Mouse (Mus musculus): ENCODE measurements around the gene Aff3. TPM values are rescaled to one million over a fixed set of nuclear protein-coding genes. Genes with fewer than 3 reads are reported as not detected.

Aff3 gene
- total RNA-seq, 2 experiments from 2014 or later = 3.4 to 3.7 TPM

DNA sequence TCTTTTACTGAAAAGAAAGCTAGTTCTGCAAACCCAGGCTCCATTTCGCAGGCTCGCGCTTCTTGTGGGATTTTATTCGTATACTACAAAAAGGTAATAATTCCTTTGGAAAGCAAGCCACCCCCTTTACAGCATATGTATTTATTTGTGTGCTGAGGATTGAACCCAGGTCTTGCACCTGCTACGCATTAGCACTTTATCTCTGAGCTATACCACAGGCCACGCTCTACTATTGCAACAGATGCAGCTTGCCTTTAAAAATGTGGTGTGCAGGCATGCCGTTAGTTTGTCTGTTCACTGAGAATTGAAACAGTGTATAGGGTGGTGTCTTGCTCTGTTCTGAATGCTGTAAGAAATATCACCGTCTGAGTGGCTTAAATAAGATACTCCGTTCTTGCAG, 426.9 kb downstream of the Aff3 start:
- no peak for DNase-seq
- intact Hi-C loops (cut with DNase I; ENCODE audit: low total_unique reads) = no loop called here

DNA sequence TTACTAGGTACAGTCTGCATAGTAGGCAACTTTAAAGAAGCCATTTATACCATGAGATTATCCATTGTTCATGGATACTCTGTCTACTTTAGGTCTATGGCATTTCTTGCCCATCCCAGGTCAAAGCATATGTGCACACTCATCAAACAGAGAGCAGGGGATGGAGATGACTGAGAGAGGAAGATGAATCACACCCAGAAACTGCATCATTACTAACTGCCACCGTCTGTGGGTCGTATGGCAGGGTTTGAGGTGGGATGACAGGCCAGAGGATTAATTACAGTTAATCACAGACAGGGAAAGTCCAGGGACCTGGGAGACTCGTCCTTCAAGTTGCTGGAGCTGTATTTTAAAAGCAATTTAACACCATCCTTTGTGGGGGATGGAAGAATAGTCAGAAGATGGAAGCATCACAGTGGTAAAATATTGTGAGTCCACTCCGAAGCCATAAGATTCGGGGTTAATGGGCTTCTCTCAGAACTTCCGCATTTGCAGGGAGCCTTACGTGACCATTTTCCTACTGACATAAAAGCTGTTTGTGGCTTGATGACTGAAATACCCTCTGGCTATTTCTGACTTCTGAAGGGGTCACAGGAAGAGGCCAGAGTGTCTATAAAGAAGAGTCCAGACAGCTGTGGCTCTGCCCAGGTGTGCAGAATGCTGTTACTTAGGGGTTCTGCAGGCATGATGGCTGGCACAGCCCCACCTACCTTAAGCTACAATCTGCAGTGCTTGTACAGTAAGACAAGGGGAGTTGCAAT, 427.5 kb downstream of the Aff3 start:
- DNase-seq = no peak
- intact Hi-C loops (cut with DNase I; ENCODE audit: low total_unique reads) = no loop called here

DNA sequence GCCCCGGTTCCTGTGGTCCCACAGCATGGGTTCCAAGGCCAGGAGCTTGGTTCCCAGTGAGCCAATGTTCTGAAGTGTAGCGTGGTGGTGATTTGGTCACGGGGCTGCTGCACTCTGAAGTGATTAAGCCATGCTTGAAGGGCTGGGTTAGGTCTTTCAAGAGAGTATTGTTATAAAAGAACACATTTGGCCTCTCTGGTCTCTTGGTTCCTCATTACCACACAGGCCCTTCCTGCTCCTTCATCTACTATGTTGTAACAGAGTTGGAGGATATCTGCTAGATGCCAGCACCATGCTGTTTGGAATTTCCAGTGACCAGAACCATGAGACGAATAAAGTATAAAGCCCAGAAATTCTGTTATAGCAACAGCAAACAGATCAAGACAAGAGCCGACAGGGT, 431.6 kb downstream of the Aff3 start:
- intact Hi-C loops (cut with DNase I; ENCODE audit: low total_unique reads) = no loop called here
- no peak for DNase-seq

DNA sequence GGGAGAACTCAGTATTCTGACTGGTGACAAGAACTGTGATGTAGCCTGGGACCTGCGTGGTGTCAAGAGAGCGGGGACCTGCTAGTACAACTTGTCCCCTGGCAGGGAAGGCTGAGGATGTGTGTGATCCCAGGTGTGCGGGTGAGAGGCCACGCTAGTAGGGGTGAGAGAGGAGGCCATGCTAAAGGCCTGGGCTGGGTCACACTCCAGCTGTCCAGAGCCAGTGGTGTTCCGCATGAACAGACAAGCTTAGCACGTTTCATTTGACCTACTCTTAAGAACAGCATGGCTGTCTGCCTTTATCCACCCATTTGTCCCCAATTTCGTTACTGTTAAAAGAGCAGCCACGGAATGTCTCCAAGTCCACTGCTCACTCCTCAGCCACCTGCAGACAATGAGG, 434.7 kb downstream of the Aff3 start:
- no peak for DNase-seq
- intact Hi-C loops (cut with DNase I; ENCODE audit: low total_unique reads) = no loop called here

DNA sequence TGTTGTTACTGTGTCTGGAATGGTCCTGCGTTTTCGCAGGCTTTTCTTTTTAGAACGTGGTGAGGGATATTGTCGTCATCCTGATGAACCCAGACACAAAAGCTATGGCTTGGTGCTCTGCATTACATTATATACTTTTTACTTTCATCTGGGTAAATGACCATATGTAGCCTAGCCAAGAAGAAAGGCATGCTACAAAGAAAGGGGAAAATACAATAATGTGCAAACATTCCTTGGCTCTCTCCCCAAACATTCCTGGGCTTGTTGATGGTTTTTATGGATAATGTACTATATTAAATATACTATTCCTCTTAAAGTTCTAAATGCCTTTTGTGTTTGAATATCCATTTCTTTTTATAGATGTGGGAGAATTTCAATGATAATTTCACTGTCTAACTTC, 435.9 kb downstream of the Aff3 start:
- intact Hi-C loops (cut with DNase I; ENCODE audit: low total_unique reads) = no loop called here
- DNase-seq = no peak

DNA sequence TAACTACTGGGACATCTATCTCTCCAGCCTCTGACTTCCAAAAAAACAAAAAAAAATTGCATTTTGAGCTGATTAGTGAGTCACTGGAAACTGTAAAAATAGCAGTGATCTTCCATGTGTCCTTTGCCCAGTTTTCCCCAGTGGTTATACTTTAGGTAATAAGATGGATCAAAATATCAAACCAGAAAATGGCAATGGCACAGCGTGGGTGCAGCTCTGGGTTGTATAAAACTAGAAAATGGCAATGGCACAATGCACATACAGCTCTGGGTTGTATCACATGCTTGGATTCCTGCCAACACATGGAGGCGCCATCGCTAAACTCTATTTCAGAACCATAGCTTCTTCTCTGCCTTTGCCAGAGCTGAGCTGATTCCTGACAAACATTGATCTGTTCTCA, 439.6 kb downstream of the Aff3 start:
- DNase-seq = no peak
- intact Hi-C loops (cut with DNase I; ENCODE audit: low total_unique reads) = no loop called here

DNA sequence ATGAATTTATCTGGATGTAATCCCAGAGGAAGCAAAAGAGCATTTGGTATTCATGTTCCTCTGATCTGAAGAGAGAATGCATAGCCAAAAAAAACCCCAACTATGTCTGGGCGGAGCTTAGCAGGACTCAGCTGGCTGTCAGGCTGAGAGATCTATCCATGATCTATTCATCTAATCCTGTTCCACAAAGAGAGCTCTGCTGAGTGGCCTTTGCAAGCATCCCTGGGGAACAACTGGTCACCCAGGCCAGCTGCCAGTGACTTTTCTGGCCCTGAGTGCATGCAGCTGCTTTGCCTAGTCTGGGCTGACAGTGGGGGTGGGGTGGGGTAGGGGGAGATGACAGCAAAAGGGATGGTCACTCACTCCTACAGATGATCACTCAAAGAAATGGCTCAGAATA, 442.6 kb downstream of the Aff3 start:
- peak; percentile 74 for DNase-seq
- intact Hi-C loops (cut with DNase I; ENCODE audit: low total_unique reads) = no loop called here

DNA sequence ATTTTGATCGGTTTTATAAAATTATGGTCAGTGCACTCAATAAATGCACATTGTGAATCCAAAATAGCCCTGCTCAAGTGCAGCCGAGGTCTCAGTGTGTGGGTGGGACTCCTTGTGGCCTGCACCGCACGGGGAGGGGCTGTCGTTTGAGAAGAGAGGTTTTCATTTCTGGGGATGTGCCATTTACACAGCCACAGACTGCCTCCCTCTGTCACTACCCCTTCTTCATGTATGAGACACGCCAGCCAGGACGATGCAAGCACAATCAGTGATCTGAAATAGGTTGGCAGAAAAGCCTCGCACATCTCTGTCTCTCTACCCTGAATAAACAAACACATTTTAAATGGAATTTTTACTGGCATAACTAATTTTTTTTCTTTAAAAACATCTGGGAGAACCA, 443.3 kb downstream of the Aff3 start:
- intact Hi-C loops (cut with DNase I; ENCODE audit: low total_unique reads) = no loop called here

DNA sequence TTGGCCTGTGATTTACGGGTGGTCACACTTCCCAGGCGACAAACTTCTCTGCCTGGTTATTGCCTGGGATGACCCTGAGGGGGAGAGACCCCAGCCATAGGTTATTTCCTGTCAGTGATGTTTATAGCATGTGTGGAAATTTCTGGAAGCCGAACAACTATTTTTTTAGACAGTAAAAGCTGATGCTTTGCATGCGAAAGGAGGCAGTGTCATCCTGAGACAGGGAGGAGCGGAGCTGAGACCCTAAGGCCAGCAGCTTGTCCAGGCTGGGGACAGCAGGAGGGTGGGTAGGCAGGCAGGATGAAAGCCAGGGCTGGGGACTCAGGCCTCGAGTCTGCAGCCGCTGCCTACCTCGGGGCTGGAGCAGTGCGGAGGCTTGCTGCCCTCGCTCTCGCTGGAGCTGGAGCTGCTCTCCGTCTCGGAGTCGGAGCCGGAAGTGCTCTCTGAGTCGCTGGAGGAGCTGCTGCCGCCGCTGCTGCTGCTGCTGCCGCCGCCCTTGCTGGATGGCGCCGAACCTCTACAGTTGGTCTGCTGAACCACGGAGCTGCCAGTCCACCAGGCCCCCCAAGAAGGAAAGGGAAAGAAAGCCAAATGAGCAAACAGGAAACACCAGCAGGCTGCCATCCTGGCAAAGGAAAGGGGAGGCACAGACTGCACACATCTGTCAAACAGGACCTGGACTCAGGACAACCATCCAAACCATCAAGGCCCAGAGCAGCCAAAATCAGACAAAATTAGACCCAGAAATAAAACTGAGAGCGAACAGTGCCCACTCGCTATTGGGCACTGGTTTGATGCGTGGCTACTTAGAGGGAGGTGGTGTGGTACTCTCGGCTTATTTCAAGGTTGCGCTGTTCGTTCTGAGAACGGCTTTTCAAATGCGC, 446.6 kb downstream of the Aff3 start:
- DNase-seq = peak; percentile 50
- intact Hi-C loops (cut with DNase I; ENCODE audit: low total_unique reads) = no loop called here

More for the DNA sequence above, 443.3 kb downstream of the Aff3 start:
- DNase-seq = no peak

DNA sequence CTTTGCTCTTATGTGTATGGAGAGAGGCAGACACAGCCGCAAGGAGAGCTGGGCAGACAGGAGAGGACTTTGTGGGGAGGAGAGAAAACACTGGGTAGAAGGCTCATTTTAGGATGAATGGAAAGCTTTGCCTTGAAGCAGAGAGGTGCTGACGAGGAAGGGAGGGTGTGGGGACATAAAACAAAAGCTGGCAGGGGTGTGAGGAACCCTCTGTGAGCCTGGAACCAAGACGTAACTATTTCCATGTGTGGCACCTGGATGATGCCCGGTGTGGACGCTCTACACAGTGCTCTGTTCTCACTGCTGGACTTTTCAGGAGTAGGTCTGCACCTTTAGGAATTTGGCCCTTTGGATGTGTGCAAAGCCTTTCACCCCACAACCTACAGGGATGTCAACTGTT, 447.7 kb downstream of the Aff3 start:
- intact Hi-C loops (cut with DNase I; ENCODE audit: low total_unique reads) = no loop called here
- no peak for DNase-seq

DNA sequence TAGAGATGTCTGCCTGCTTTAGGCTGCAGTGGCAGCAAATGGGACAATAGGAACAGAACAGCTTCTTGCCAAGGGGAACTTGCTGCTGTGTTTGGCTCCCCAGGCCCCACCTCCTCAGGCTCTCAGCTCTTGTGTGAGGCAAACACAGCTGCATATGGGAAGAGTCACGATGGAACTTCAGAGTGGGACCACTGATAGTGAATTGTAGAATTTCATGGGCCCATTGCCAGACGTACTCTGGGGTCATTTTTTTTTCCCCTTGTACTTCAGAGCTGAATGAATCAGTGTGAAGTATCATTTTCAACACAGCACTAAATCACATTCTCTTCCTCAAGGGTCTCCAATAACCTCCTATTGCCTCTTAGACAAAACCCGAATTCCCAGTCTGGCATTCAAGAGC, 451.4 kb downstream of the Aff3 start:
- intact Hi-C loops (cut with DNase I; ENCODE audit: low total_unique reads) = no loop called here
- DNase-seq = no peak

DNA sequence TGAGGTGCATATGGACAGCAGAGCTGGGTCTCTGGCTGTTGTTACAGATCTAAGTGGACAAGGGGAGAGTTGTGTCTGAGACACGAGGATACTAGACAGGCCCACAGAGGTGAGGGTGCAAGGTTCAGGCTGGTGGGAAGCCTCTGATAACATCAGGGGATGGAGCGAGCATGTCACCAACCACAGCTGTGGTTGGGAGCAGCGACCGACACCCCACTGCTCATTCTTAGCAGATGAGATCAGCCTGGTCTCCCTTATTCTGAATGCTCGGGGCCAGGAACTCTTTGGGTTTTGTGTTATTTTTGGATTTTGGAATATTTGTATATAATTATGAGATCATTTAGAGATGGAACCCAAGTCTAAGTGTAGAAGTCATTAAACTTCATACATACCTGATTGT, 452.4 kb downstream of the Aff3 start:
- no peak for DNase-seq
- intact Hi-C loops (cut with DNase I; ENCODE audit: low total_unique reads) = no loop called here

DNA sequence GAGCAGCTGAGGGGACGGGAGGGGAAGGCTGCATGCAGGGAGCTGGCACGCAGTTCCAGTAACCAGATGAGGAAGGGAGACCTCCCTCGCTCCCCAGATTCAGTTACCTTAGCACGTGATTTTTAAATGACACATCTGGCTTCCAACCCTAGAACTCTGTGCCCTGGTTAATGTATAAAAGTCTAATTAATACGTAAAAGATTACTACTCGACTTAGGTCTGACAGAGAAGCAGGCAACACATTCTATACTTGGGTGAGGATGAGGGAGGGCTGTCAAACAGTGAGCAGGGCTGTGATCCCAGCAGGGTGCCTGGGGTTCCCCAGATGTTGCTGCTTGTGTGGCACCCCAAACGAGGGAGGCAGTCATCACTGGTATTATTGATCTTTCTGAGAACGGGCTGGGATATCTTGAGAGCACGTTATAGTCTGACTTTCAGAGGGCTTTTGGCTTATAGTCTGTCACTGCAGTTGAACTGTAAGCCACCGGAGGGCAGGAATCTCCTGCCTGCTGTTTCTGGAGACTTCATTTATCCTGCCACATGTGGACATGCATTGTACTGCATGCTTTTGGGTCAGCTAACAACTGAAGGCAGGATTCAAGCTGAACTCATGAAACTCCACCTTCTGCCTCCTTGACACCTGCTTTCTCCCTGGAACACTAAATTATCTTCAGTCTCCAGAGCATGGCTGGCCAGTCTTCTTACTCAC, 462.1 kb downstream of the Aff3 start:
- intact Hi-C loops (cut with DNase I; ENCODE audit: low total_unique reads) = loop anchor here (10.0 kb wide), 1 partner anchor 182 kb away; no protein-coding TSS in a partner anchor
- peak; percentile 49 for DNase-seq

DNA sequence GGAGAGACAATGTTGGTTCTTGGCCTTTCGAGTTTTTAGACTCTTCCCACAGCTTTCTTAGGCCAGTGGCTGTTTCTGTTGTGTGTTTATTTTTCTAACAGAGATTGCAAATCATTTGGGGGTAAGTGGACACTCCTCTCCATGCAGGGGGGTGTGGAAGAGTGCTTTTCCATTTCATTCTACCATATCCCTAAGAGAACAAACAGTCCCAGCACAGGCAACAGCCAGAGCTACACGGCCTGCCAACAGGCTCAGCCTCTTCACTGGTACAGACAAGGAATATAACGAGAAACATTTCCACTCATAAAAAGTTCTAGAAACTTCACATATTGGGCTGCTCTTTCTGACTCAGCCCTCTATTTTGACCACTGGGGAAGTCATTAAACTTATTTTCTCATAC, 463.0 kb downstream of the Aff3 start:
- intact Hi-C loops (cut with DNase I; ENCODE audit: low total_unique reads) = loop anchor here (10.0 kb wide), 1 partner anchor 183 kb away; no protein-coding TSS in a partner anchor
- DNase-seq = no peak

DNA sequence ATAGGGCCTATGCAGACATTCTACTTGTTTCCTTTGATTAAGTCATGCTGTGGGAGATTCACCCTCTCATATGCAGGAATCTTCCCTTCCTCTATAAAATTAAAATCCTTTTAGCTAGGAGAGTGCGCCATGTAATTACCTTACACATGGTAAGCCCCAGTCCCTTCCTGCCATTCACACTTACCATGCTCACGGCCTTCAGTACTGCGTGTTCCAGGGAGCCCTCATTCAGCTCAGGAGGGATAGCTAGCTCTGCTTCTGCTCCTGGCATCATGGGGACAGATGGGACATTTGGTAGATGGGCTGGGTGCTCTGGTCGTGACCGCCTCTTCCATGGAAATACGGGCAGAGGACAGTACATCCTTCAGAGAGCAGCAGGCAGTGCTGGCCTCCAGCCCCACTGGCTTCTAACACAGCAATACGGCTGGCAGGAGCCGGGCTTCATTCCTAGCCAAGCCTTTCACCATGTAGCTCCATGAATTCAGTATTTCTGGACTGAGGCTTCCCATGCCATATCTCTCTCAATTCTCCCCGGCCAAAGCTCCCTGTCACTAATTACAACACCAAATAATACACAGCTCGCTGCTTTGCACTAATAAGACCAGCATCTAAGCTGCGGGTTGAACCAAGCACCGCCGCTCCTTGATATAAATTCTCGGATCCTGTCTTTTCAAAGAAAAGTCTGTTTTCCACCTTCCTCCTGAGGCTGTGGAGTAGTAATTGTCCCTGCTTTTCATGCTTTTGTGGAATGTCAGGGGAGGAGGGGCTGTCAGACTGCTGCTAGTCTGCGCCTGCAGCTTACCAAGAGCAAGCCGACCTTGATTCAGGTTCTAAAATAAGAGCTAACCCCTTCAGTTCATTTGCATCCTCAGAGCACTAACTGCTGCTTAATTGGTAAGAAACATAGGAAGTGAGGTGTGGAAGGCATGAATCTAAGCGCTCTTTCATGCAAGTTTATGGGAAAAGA, 464.8 kb downstream of the Aff3 start:
- intact Hi-C loops (cut with DNase I; ENCODE audit: low total_unique reads) = loop anchor here (10.0 kb wide), 1 partner anchor 185 kb away; no protein-coding TSS in a partner anchor

DNA sequence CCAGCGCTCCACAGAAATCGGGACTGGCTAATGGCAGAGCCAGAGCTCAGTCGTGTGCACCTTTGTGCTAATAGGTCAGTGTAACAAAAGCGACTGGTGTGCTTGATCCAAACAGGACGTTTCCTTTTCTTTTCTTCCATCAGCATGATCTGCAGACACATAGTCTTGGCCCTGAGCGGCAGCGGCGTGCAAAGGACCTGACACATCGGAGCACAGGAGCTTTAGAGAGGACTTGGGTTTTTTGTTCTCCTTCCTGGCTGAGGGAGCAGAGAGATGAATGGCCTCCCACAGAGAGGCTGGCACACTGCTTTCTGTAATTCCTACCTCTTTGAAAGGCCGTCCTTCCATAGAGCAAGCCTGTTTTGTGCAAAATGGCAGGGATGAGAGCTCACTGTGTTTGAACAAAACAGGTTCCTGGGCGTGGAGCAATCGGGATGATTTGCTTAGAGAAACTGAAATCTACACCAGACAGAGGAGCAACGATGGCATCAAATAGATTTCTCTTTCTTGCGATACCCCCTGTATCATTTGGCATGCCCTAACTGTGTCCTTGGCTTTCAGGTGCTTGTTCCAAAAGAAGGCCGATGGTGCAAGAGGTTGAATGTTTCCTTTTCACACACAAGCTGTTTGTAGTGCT, 466.2 kb downstream of the Aff3 start:
- intact Hi-C loops (cut with DNase I; ENCODE audit: low total_unique reads) = no loop called here

More for the DNA sequence above, 464.8 kb downstream of the Aff3 start:
- DNase-seq = peak; percentile 22

DNA sequence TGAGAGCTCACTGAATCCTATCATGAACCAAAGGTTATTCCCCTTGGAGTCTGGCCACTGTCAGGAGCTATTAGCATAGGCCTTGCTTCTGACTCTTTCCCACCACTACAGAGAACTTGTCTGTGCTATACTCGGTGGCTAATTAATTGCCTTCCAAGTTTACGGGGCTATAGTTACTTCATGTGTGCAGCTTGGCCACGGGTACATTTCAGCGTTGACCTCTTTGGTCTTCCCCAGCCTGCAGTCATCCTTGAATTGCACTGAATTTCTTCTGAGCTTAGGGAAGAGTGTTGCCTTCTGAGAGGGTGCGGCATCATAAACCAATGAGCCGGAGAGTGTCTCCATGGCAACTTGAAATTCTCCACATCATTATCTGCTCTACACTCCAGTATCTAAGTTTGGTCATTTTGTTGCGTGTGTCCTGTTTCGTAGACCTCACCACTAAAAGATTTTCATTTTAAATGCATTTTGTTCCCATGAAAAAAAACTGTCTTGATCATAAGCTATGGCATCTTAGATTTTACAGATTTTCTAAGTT, 467.5 kb downstream of the Aff3 start:
- intact Hi-C loops (cut with DNase I; ENCODE audit: low total_unique reads) = no loop called here
- no peak for DNase-seq

More for the DNA sequence above, 466.2 kb downstream of the Aff3 start:
- no peak for DNase-seq

DNA sequence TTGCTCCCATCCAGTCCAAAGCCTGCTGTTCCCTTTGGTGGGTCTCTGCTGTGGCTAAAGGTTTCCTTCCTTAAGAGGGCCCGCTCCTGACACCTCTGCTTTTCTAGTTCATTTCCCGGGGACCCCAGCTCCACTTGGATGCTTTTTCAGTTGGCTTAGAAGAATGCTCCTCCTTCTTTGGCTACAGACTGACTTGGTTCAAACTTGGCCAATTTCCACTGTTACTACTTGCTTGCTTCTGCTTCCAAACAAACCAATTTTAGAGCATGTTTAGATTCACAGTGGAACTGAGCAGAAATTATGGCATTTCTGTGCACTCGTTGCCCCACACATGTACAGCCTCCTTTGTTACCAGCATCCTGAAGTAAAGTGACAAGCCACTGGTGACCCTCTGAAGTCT, 469.0 kb downstream of the Aff3 start:
- intact Hi-C loops (cut with DNase I; ENCODE audit: low total_unique reads) = no loop called here
- DNase-seq = no peak

All from gastrocnemius, postnatal 14 days (tissue).